Mouse (Mus musculus): ENCODE results near the gene Car8. TPM values are rescaled to one million over a fixed set of nuclear protein-coding genes. Genes with fewer than 3 reads are reported as not detected.

The Car8 gene
- 10 to 100 TPM in 2 of 4 experiments, 1 to 10 TPM in 2; 9.6 to 14.0 (median 10.0) TPM for total RNA-seq (2022)

GRCm38 (mm10) chr4:8238560-8239305, at the start of gene Car8:
Gene Car8 (minus strand): TSS chr4:8239041.
- peak; percentile 16 for DNase-seq (ENCODE audit: low spot score)

GRCm38 (mm10) chr4:8284934-8285333, 46.1 kb upstream of the Car8 start:
- no peak for DNase-seq (ENCODE audit: low spot score)

DNA sequence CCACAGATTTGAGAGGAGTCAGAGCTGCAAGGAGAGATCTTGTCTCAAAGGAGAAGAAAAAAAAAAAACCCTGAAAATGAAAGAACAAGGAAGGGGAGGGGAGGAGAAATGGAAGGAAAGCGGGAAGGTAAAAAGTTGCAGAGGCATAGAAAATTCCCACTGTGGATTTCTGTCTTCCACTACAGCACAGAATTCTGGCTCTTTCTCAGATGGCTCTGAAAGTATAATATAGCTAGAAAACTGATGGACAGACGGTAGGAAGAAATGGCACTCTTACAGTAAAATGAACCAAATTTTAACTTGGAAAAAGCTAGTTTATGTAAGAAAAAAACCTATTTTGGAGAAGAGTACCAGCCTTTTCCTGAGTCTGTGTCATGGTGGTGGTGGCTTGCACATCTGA, 39.3 kb upstream of the Car8 start:
- no peak for DNase-seq (ENCODE audit: low spot score)

DNA sequence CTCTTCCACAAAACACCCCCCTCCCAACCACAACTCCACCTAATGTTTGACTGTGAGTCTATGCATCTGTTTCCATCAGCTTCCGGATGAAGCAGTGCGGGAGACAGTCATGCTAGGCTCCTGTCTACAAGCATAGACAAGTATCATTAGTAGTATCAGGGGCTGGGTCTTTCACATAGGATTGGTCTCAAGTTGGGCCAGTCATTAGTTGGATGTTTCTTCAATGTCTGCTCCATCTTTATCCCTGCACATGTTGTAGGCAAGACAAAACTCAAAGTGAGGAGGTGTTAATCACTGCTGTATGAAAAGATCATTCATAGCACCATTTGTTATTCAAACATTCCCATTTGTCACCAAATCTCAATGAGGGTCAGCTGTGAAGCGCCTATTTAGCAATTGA, 11.0 kb upstream of the Car8 start:
- DNase-seq (ENCODE audit: low spot score): no peak

DNA sequence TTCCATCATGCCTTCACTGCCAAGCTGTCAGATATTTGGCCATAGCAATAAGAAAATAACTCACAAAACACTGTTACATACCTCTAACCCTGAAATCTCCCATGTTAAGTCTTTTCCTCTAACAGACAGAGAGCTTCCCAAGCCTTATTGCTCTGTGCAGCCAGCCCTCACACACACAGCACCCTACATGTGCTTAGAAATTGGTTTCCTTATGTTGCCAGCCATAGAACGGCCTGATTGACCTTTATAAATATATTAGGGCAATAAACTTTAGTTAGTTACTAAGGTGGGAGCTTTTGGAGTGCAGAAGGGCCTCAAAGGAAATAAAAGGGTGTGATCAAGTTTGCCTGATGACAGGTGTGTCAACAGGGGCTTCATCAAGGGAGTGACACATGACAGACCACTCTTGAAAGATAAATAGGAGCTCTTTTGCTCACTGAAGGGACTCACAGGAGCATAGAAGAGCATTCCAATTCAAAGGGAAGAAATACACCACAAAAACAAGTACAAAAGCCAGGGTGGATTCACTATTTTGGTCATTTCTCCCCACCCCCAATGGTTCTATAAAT, 6.7 kb upstream of the Car8 start:
- no peak for DNase-seq (ENCODE audit: low spot score)

GRCm38 (mm10) chr4:8245062-8245461, 6.2 kb upstream of the Car8 start:
- DNase-seq (ENCODE audit: low spot score): no peak

DNA sequence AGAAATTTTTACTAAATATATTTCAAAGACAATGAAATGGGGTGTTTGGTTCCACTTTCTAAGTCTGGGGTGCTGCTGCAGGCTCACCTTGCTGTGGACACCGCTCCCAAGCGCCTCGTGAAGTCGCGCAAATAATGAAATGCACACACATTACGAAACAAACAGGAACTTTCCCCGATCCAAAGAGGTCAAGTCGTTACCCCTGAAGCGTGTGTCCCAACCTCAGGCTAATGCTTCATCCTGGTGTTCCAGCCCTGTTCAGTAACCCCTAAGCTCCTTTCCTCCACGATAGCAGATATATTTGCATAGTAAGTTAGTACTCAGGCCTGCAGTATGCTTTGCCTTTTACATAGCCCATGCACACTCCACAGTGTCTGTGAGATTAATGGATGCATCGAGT, 858 bp upstream of the Car8 start:
- DNase-seq (ENCODE audit: low spot score): no peak

GRCm38 (mm10) chr4:8239306-8239670, 447 bp upstream of the Car8 start:
- DNase-seq (ENCODE audit: low spot score): no peak

DNA sequence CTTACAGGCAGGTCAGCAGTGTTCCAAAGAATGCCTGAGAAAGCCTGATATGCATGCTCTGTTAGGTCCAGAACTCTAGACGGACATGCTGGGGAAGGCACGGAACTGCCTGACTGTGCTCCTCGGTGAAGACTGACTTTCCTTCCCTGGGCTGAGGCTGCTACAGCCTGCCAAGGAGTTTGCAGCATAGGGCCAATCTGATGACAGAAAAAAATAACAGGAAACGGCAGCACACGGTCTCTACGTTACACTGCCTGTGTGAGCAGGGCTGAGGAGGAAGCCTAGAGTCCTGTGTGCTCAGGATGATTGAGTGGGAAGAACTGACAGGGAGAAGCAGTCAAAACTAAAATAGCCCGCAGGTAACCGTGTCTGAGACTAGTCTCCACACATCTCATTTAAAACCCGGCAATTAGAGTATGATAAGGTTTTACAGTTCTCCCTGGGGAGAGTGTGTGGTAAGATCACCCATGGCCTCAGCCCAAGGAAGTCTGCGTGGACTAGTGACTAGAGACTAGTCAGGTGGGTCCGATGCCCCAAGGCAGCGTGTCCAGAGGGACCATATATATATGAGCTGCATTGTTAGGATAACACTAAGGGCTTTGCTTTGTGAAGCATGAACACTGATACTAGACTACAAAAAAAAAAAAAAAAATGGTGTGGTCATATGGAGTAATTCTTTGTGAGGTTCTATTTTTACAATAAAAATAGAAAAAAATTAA, 6.3 kb downstream of the Car8 start:
- DNase-seq (ENCODE audit: low spot score): peak; percentile 36

GRCm38 (mm10) chr4:8231291-8231871, 7.5 kb downstream of the Car8 start:
- no peak for DNase-seq (ENCODE audit: low spot score)

- no peak for DNase-seq (ENCODE audit: low spot score)
These were observed 9.1 kb downstream of the Car8 start for GRCm38 (mm10) chr4:8229661-8230298.

DNA sequence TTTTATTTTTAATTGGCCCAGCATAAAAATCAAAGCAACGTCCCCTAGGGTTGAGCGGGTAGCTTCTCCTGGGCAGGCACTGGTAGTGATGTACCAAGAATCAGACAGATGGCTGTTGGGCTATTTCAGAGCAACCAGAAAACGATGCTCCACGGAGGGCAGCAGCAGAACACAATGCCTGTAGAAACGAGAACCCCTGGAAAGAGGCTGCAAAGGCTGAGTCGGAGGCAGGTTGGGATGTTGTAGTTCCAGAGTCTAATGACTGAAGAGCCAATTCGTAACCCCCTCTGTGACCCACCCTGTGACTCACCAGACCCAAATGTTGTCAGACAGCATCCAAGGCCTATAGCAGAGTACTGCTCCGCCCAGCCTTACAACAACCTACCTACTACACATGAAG, 19.9 kb downstream of the Car8 start:
- DNase-seq (ENCODE audit: low spot score): no peak

- no peak for DNase-seq (ENCODE audit: low spot score)
These were observed 20.8 kb downstream of the Car8 start for GRCm38 (mm10) chr4:8218004-8218403.

DNA sequence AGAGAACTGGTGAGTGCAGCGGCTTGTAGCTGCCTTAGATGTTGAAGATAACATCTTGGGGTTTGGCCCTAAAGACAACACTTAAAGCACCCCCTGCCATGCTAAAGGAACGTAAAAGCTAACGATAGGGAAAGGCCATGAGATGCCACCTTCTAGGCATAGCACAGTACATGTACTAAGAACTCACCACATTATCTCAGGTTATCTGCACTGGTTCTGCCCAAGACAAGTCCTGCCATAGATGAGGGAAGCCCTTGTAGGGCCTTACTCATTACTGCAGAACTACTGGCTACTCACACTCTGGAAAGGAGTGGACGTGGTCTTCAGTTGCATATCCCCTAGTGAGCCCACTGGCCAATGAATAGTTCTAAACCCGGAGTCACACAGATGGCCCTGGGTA, 21.6 kb downstream of the Car8 start:
- no peak for DNase-seq (ENCODE audit: low spot score)

DNA sequence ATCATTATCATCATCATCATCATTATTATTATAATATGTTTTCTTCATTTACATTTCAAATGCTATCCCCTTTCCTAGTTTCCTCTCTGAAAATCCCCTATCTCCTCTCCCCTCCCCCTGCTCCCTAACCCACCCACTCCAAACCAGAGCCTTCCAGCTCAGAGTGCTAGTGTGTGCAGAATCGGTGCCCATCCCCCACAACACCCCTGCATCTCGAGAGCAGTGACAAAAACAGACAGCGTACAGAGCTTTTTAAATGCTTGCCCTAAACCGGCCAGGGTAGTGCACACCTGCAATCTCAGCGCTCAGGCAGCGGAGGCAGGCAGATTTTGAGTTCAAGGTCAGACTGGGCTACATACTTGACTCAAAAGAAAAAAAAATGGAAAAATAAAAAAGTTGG, 22.3 kb downstream of the Car8 start:
- DNase-seq (ENCODE audit: low spot score): no peak

DNA sequence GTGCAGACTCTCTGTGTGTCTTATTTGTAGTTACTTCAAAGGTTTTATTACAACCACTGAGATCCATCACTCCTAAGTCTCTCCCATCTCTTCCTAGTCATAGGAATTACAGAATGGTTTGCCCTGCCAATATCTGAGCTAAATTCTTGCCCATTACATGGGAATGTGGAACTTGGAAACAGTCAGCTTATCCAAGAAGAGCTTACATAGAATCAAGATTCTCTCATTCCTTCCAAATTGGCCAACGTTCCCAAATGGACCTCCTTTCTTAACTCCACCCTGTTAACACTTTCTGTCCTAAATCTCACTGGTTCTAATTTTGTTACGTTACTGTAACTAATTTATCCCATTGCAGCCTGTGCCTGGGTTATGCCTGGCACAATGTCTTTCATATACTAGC, 25.2 kb downstream of the Car8 start:
- no peak for DNase-seq (ENCODE audit: low spot score)

DNA sequence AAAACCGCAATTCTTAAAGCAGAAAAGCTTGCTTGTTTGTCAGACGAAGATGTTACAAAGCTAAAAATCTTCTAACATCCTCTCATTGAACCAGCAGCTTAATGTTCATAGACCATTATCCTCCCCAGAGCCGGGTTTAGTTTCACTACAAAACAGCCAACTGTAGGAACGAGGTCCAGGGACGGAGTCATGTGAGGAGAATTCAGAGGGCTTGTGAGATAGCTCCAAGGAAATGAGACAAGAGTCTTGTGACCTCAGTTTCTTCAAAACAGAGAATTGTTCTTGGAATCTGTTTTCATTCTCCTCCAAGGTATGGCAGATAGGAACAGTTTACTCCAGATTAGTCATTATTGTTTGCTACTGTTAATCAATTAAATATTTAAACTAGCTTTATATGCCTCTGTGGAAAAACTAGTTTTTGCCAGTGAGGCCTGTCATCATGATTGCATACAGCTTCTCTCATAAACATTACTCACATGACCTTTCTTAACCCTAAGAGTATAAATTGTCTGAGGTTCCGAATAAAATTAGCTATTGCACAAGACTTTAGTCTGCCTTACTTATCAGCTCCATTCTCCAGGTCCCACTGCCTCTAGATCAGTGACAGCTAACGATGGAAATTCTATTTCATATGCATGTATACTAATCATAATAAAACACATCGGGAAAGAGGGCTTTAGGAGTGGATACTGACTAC, 25.8 kb downstream of the Car8 start:
- no peak for DNase-seq (ENCODE audit: low spot score)

DNA sequence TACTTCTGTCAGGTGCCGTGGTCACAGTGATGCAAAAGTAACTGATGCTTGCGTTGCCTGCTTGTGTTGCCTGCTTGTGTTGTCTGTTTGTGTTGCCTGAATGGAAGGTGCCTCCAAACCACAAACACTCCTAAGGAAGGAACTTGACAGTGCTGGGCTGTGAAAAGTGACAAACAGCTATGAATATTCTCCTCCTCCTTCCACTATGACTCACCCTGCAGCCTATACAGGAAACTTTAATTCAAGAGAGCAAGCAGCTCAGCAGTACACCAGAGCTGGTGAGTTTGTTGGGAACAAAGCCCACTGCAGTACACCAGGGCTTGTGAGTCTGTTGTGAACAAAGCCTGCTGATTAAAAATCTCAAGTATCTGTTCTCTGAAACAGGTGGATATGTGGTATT, 28.4 kb downstream of the Car8 start:
- DNase-seq (ENCODE audit: low spot score): no peak

GRCm38 (mm10) chr4:8207924-8208323, 30.9 kb downstream of the Car8 start:
- DNase-seq (ENCODE audit: low spot score): no peak

- DNase-seq (ENCODE audit: low spot score): peak; percentile 45
These were observed 31.8 kb downstream of the Car8 start for GRCm38 (mm10) chr4:8206918-8207573.

- no peak for DNase-seq (ENCODE audit: low spot score)
These were observed 33.7 kb downstream of the Car8 start for GRCm38 (mm10) chr4:8205089-8205649.
